Mouse (Mus musculus) gastrocnemius, adult 8-10 months (tissue): ENCODE results near the gene Ankrd35. TPM values are rescaled to one million over a fixed set of nuclear protein-coding genes. Genes with fewer than 3 reads are reported as not detected.
A peak's percentile ranks its signal among the peaks of the same experiment; 100 is the strongest.
"Not testable (repeated sequence)": the region's sequence is repeated elsewhere in the genome, so short reads cannot be mapped to it uniquely, and the experiment has no call there.

Source experiments
- DNase-seq, 2 experiments: peaks; one replicate each; pipeline ENCODE4 v3.0.0; 2022; ENCODE audit warnings: low spot score in 2 of 2
- total RNA-seq, 4 experiments: library from RNA; stranded (reverse); gene quantifications; 2 replicates each; pipeline ENCODE4 v1.2.4; 2022

Ankrd35 gene
- total RNA-seq, result under 1 TPM; 0.24 to 0.48 (median 0.40) TPM

- DNase-seq, result peak; percentile 54 to 79
Observed at GRCm38 (mm10) chr3:96669727-96670468, at the start of gene Ankrd35. Gene Ankrd35 (plus strand): TSS chr3:96670131.

- no peak for DNase-seq
Observed at GRCm38 (mm10) chr3:96623201-96623600, 46.7 kb upstream of the Ankrd35 start.

- peak; percentile 93 to 94 for DNase-seq
Observed at GRCm38 (mm10) chr3:96629729-96630600, 40.0 kb upstream of the Ankrd35 start, which contains the start of gene Rbm8a. Gene Rbm8a (plus strand): TSS chr3:96629933.

GRCm38 (mm10) chr3:96632058-96632457, 37.9 kb upstream of the Ankrd35 start:
- DNase-seq, result no peak

- no peak for DNase-seq
Observed at GRCm38 (mm10) chr3:96634015-96634414, 35.9 kb upstream of the Ankrd35 start.

GRCm38 (mm10) chr3:96634928-96635879, 34.7 kb upstream of the Ankrd35 start, which contains the start of the genes Pex11b and Gm42957:
Gene Pex11b (plus strand): TSS chr3:96635376.
Gene Gm42957 (plus strand): TSS chr3:96635474.
- DNase-seq, result peak; percentile 70 to 77

- DNase-seq, result no peak
Observed at GRCm38 (mm10) chr3:96635906-96636305, 34.0 kb upstream of the Ankrd35 start.

- DNase-seq, result no peak
Observed at GRCm38 (mm10) chr3:96636448-96636847, 33.5 kb upstream of the Ankrd35 start.

- peak; percentile 26 to 39 for DNase-seq
Observed at GRCm38 (mm10) chr3:96639219-96639618, 30.7 kb upstream of the Ankrd35 start.

GRCm38 (mm10) chr3:96645018-96645649, 24.8 kb upstream of the Ankrd35 start, which contains the start of gene Itga10:
Gene Itga10 (plus strand): TSS chr3:96645584.
- peak; percentile 18 to 25 for DNase-seq

GRCm38 (mm10) chr3:96647365-96647764, 22.6 kb upstream of the Ankrd35 start:
- no peak for DNase-seq

GRCm38 (mm10) chr3:96660901-96661300, 9.0 kb upstream of the Ankrd35 start:
- no peak for DNase-seq

GRCm38 (mm10) chr3:96662731-96663316, 7.1 kb upstream of the Ankrd35 start:
- DNase-seq, result no peak

GRCm38 (mm10) chr3:96663432-96664239, 6.3 kb upstream of the Ankrd35 start:
- DNase-seq, result peak; percentile 72 to 75

- DNase-seq, result not testable (repeated sequence)
Observed at GRCm38 (mm10) chr3:96665732-96666363, 4.1 kb upstream of the Ankrd35 start.

- no peak for DNase-seq
Observed at GRCm38 (mm10) chr3:96666916-96667315, 3.0 kb upstream of the Ankrd35 start.

GRCm38 (mm10) chr3:96667316-96667715, 2.6 kb upstream of the Ankrd35 start:
- no peak for DNase-seq

- no peak for DNase-seq
Observed at GRCm38 (mm10) chr3:96668424-96669067, 1.4 kb upstream of the Ankrd35 start.
